Mouse (Mus musculus): Measurements from ENCODE around the gene Ddx3x.
"Not testable (repeated sequence)": the region's sequence is repeated elsewhere in the genome, so short reads cannot be mapped to it uniquely, and the experiment has no call there.

Ddx3x gene

GRCm38 (mm10) chrX:13280409-13281328 is at the start of gene Ddx3x:
Gene Ddx3x, plus strand, starts transcription at chrX:13280970.
- DNase-seq (ENCODE audit: low spot score in 2 of 2): peak; percentile 84 to 95

- no peak for DNase-seq (ENCODE audit: low spot score in 2 of 2)
Observed at GRCm38 (mm10) chrX:13231243-13231642, 49.5 kb upstream of the Ddx3x start.

- DNase-seq (ENCODE audit: low spot score in 2 of 2): not testable (repeated sequence)
Observed at GRCm38 (mm10) chrX:13232834-13233233, 47.9 kb upstream of the Ddx3x start.

- DNase-seq (ENCODE audit: low spot score in 2 of 2): no peak
Observed at GRCm38 (mm10) chrX:13233631-13234030, 47.1 kb upstream of the Ddx3x start.

GRCm38 (mm10) chrX:13234709-13235108 is 46.1 kb upstream of the Ddx3x start:
- DNase-seq (ENCODE audit: low spot score in 2 of 2): no peak

- DNase-seq (ENCODE audit: low spot score in 2 of 2): no peak
Observed at GRCm38 (mm10) chrX:13236100-13236568, 44.6 kb upstream of the Ddx3x start.

- DNase-seq (ENCODE audit: low spot score in 2 of 2): no peak
Observed at GRCm38 (mm10) chrX:13239455-13239854, 41.3 kb upstream of the Ddx3x start.

GRCm38 (mm10) chrX:13240646-13241425 is 39.9 kb upstream of the Ddx3x start:
- no peak for DNase-seq (ENCODE audit: low spot score in 2 of 2)

- DNase-seq (ENCODE audit: low spot score in 2 of 2): no peak
Observed at GRCm38 (mm10) chrX:13241426-13242319, 39.1 kb upstream of the Ddx3x start.

GRCm38 (mm10) chrX:13242320-13243096 is 38.3 kb upstream of the Ddx3x start:
- DNase-seq (ENCODE audit: low spot score in 2 of 2): peak; percentile 82 to 83

- no peak for DNase-seq (ENCODE audit: low spot score in 2 of 2)
Observed at GRCm38 (mm10) chrX:13243133-13244123, 37.3 kb upstream of the Ddx3x start.

GRCm38 (mm10) chrX:13244588-13244987 is 36.2 kb upstream of the Ddx3x start:
- DNase-seq (ENCODE audit: low spot score in 2 of 2): no peak

GRCm38 (mm10) chrX:13245027-13245426 is 35.7 kb upstream of the Ddx3x start:
- no peak for DNase-seq (ENCODE audit: low spot score in 2 of 2)

GRCm38 (mm10) chrX:13251683-13252082 is 29.1 kb upstream of the Ddx3x start:
- DNase-seq (ENCODE audit: low spot score in 2 of 2): no peak

GRCm38 (mm10) chrX:13254273-13254672 is 26.5 kb upstream of the Ddx3x start:
- no peak for DNase-seq (ENCODE audit: low spot score in 2 of 2)

GRCm38 (mm10) chrX:13263356-13263755 is 17.4 kb upstream of the Ddx3x start:
- DNase-seq (ENCODE audit: low spot score in 2 of 2): no peak

- no peak for DNase-seq (ENCODE audit: low spot score in 2 of 2)
Observed at GRCm38 (mm10) chrX:13275519-13276137, 5.1 kb upstream of the Ddx3x start.

GRCm38 (mm10) chrX:13278996-13279395 is 1.8 kb upstream of the Ddx3x start:
- DNase-seq (ENCODE audit: low spot score in 2 of 2): no peak

- DNase-seq (ENCODE audit: low spot score in 2 of 2): no peak
Observed at GRCm38 (mm10) chrX:13280037-13280408, 747 bp upstream of the Ddx3x start.

Data from urinary bladder, postnatal 4 days (tissue).